Mouse (Mus musculus): ENCODE results near the gene Garem2. TPM values are rescaled to one million over a fixed set of nuclear protein-coding genes. Genes with fewer than 3 reads are reported as not detected.
"Not testable (repeated sequence)": the region's sequence is repeated elsewhere in the genome, so short reads cannot be mapped to it uniquely, and the experiment has no call there.

Gene Garem2
- polyA plus RNA-seq (2016; fragmentation: Nextera tagmentation; extraction: Ambion mirVana): 28.2 and 31.0 TPM in 2 replicates

- peaks cover 50% of the 10 kb centered on the region for H3K4me1 ChIP-seq
- peaks cover 3% of the 10 kb centered on the region; the same call in 1 of the 2 replicates for H3K27me3 ChIP-seq (replicated peaks)
- WGBS: under 1% methylated on average over 64 of the region's 65 CpGs
- H3K9ac ChIP-seq: peak within 1 kb of the TSS; percentile 83
- peak; percentile 31 for ATAC-seq (ENCODE audit: low FRiP score, low read depth)
- peaks cover 6% of the 10 kb centered on the region; the same call in 1 of the 2 replicates for H3K36me3 ChIP-seq
- H3K4me2 ChIP-seq (replicated peaks): peak within 1 kb of the TSS; percentile 92
- no peaks in the 10 kb centered on the region for H3K9me3 ChIP-seq
- peak within 1 kb of the TSS; percentile 72 for H3K4me3 ChIP-seq
- H3K27ac ChIP-seq: peak within 1 kb of the TSS; percentile 70
Observed at GRCm38 (mm10) chr5:30104841-30105667, at the start of gene Garem2. TSS of gene Garem2 (plus strand) at chr5:30105161.

- ATAC-seq (ENCODE audit: low FRiP score, low read depth): no peak
- Histone ChIP-seq H3K9ac (no peak overlapping the region), H3K27me3 (replicated peaks) (no peaks in the 10 kb centered on the region), H3K27ac (no peak overlapping the region), H3K9me3 (no peaks in the 10 kb centered on the region), H3K4me3 (no peak overlapping the region), H3K4me2 (replicated peaks) (no peak overlapping the region), H3K36me3 (peaks cover 24% of the 10 kb centered on the region), H3K4me1 (no peaks in the 10 kb centered on the region)
- 61% methylated on average over 6 of the region's 6 CpGs for WGBS
Observed at GRCm38 (mm10) chr5:30058216-30058731, 46.7 kb upstream of the Garem2 start.

- ATAC-seq (ENCODE audit: low FRiP score, low read depth); H3K4me3 ChIP-seq; H3K27ac ChIP-seq; H3K4me1 ChIP-seq; H3K4me2 ChIP-seq (replicated peaks); H3K27me3 ChIP-seq (replicated peaks); H3K9ac ChIP-seq; H3K9me3 ChIP-seq: not testable (repeated sequence)
- WGBS: 59% methylated on average over 5 of the region's 5 CpGs
- H3K36me3 ChIP-seq: peaks cover 30% of the 10 kb centered on the region
Observed at GRCm38 (mm10) chr5:30059607-30060006, 45.4 kb upstream of the Garem2 start.

- ATAC-seq (ENCODE audit: low FRiP score, low read depth): no peak
- Histone ChIP-seq H3K4me2 (replicated peaks) (no peak overlapping the region), H3K27me3 (replicated peaks) (no peaks in the 10 kb centered on the region), H3K9me3 (no peaks in the 10 kb centered on the region), H3K36me3 (peaks cover 42% of the 10 kb centered on the region), H3K4me3 (no peak overlapping the region), H3K4me1 (0 out of 2 replicates have a peak, but pooled peaks cover 6% of the 10 kb centered on the region), H3K9ac (no peak overlapping the region), H3K27ac (no peak overlapping the region)
- WGBS: 39% methylated on average over 6 of the region's 6 CpGs
Observed at GRCm38 (mm10) chr5:30067726-30068125, 37.2 kb upstream of the Garem2 start.

- no peak overlapping the region for H3K27ac ChIP-seq
- H3K27me3 ChIP-seq (replicated peaks): no peaks in the 10 kb centered on the region
- H3K9ac ChIP-seq: no peak overlapping the region
- no peaks in the 10 kb centered on the region for H3K9me3 ChIP-seq
- H3K36me3 ChIP-seq: peaks cover 25% of the 10 kb centered on the region
- H3K4me3 ChIP-seq: no peak overlapping the region
- no peak for ATAC-seq (ENCODE audit: low FRiP score, low read depth)
- WGBS: 80% methylated on average over 6 of the region's 6 CpGs
- H3K4me2 ChIP-seq (replicated peaks): peak overlapping the region; percentile 73
- 0 out of 2 replicates have a peak, but pooled peaks cover 6% of the 10 kb centered on the region for H3K4me1 ChIP-seq
Observed at GRCm38 (mm10) chr5:30071677-30072076, 33.3 kb upstream of the Garem2 start.

GRCm38 (mm10) chr5:30072377-30072776 lies 32.6 kb upstream of the Garem2 start:
- H3K36me3 ChIP-seq: peaks cover 24% of the 10 kb centered on the region
- peak overlapping the region; percentile 66 for H3K4me3 ChIP-seq
- no peak for ATAC-seq (ENCODE audit: low FRiP score, low read depth)
- H3K9me3 ChIP-seq: no peaks in the 10 kb centered on the region
- 0 out of 2 replicates have a peak, but pooled peaks cover 6% of the 10 kb centered on the region for H3K4me1 ChIP-seq
- WGBS: 67% methylated on average over 3 of the region's 3 CpGs
- H3K4me2 ChIP-seq (replicated peaks): peak overlapping the region; percentile 73
- H3K27ac ChIP-seq: no peak overlapping the region
- H3K9ac ChIP-seq: peak overlapping the region; percentile 76
- H3K27me3 ChIP-seq (replicated peaks): no peaks in the 10 kb centered on the region

GRCm38 (mm10) chr5:30072825-30073821 lies 31.8 kb upstream of the Garem2 start, which contains the start of gene Tyms:
TSS of gene Tyms (minus strand) at chr5:30073617.
- ATAC-seq (ENCODE audit: low FRiP score, low read depth): peak; percentile 93
- 1% methylated on average over 45 of the region's 45 CpGs for WGBS

GRCm38 (mm10) chr5:30092701-30093100 lies 12.3 kb upstream of the Garem2 start:
- Histone ChIP-seq H3K4me3 (no peak overlapping the region), H3K36me3 (no peaks in the 10 kb centered on the region), H3K27ac (no peak overlapping the region), H3K27me3 (replicated peaks) (0 out of 2 replicates have a peak, but pooled peaks cover 2% of the 10 kb centered on the region), H3K4me2 (replicated peaks) (no peak overlapping the region), H3K9me3 (no peaks in the 10 kb centered on the region), H3K9ac (no peak overlapping the region), H3K4me1 (no peaks in the 10 kb centered on the region)
- 60% methylated on average over 13 of the region's 13 CpGs for WGBS
- ATAC-seq (ENCODE audit: low FRiP score, low read depth): no peak

More at GRCm38 (mm10) chr5:30072825-30073821, 31.8 kb upstream of the Garem2 start, which contains the start of gene Tyms:
- no peaks in the 10 kb centered on the region for H3K9me3 ChIP-seq
- peak within 1 kb of the TSS; percentile 76 for H3K9ac ChIP-seq
- H3K27me3 ChIP-seq (replicated peaks): no peaks in the 10 kb centered on the region
- H3K4me3 ChIP-seq: peak within 1 kb of the TSS; percentile 66
- H3K4me2 ChIP-seq (replicated peaks): peak within 1 kb of the TSS; percentile 73
- H3K36me3 ChIP-seq: peaks cover 16% of the 10 kb centered on the region
- H3K27ac ChIP-seq: no peak within 1 kb of the TSS
- 0 out of 2 replicates have a peak, but pooled peaks cover 6% of the 10 kb centered on the region for H3K4me1 ChIP-seq

- H3K4me2 ChIP-seq (replicated peaks): no peak overlapping the region
- WGBS: 66% methylated on average over 2 of the region's 2 CpGs
- ATAC-seq (ENCODE audit: low FRiP score, low read depth): no peak
- no peak overlapping the region for H3K4me3 ChIP-seq
- no peak overlapping the region for H3K27ac ChIP-seq
- H3K9me3 ChIP-seq: no peaks in the 10 kb centered on the region
- H3K27me3 ChIP-seq (replicated peaks): 0 out of 2 replicates have a peak, but pooled peaks cover 2% of the 10 kb centered on the region
- H3K36me3 ChIP-seq: no peaks in the 10 kb centered on the region
- H3K4me1 ChIP-seq: no peaks in the 10 kb centered on the region
- no peak overlapping the region for H3K9ac ChIP-seq
Observed at GRCm38 (mm10) chr5:30094399-30094798, 10.6 kb upstream of the Garem2 start.

- Histone ChIP-seq H3K4me2 (replicated peaks) (no peak overlapping the region), H3K9ac (no peak overlapping the region), H3K36me3 (no peaks in the 10 kb centered on the region), H3K27ac (no peak overlapping the region), H3K4me3 (no peak overlapping the region), H3K9me3 (no peaks in the 10 kb centered on the region), H3K4me1 (no peaks in the 10 kb centered on the region), H3K27me3 (replicated peaks) (0 out of 2 replicates have a peak, but pooled peaks cover 2% of the 10 kb centered on the region)
- 77% methylated on average over 6 of the region's 6 CpGs for WGBS
- no peak for ATAC-seq (ENCODE audit: low FRiP score, low read depth)
Observed at GRCm38 (mm10) chr5:30095731-30096130, 9.2 kb upstream of the Garem2 start.

GRCm38 (mm10) chr5:30098260-30098659 lies 6.7 kb upstream of the Garem2 start:
- WGBS: 95% methylated on average over 1 of the region's 1 CpGs
- Histone ChIP-seq H3K4me2 (replicated peaks) (no peak overlapping the region), H3K4me1 (no peaks in the 10 kb centered on the region), H3K36me3 (no peaks in the 10 kb centered on the region), H3K4me3 (no peak overlapping the region), H3K9me3 (no peaks in the 10 kb centered on the region), H3K9ac (no peak overlapping the region), H3K27ac (no peak overlapping the region), H3K27me3 (replicated peaks) (no peaks in the 10 kb centered on the region)
- ATAC-seq (ENCODE audit: low FRiP score, low read depth): no peak
